Mouse (Mus musculus) effector memory CD4-positive, alpha-beta T cell, adult 7 months (primary cell): ENCODE measurements around the gene Podxl2. TPM values are rescaled to one million over a fixed set of nuclear protein-coding genes. Genes with fewer than 3 reads are reported as not detected.

Experiments
- polyA plus RNA-seq: library from polyadenylated mRNA; unstranded; fragments of 100-300 nt; shearing (Covaris generic); gene quantifications from one replicate; pipeline ENCODE4 v1.2.1, GENCODE M21; 2017

Gene Podxl2
- polyA plus RNA-seq: 1.1 TPM

DNA sequence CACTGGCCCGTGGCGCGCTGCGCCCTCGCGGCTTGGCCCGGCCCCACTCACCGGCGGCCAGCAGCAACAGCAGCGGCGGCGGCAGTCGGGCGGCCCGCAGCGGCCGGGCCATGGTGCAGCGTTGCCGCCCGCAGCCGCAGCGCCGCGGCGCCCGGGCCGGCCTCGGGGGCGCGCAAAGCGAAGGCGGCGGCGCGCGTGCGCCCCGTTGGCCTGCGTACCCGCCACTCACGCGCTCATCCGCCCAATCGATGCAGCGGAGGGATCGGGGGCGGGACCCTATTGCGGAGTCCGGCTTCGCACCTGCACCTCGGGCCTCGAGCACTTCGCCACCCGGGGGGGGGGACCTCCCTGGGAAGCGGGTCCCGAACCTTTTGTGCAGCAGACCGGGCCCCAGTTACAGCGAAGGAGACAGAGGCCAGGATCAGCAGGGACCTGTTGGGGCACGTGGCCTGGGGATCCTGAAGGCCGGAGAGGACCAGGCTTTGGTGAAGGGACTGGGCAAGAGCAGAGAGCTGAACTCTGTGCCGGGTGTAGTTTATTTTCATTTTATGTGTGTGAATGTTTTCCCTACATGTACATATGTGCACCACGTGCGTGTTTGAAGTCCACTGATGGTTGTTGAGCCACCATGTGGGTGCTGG, at the start of gene Podxl2:
TSS of gene Podxl2 (minus strand) at position 177 of the 641 bp plus-strand sequence.

GRCm38 (mm10) chr6:88901947-88902820, 27.3 kb upstream of the Podxl2 start, which contains the start of gene Tpra1:
Tpra1 (plus strand) TSS chr6:88902251.

GRCm38 (mm10) chr6:88898534-88899048, 23.7 kb upstream of the Podxl2 start, which contains the start of gene Mcm2:
Mcm2 (minus strand) TSS chr6:88898780.

DNA sequence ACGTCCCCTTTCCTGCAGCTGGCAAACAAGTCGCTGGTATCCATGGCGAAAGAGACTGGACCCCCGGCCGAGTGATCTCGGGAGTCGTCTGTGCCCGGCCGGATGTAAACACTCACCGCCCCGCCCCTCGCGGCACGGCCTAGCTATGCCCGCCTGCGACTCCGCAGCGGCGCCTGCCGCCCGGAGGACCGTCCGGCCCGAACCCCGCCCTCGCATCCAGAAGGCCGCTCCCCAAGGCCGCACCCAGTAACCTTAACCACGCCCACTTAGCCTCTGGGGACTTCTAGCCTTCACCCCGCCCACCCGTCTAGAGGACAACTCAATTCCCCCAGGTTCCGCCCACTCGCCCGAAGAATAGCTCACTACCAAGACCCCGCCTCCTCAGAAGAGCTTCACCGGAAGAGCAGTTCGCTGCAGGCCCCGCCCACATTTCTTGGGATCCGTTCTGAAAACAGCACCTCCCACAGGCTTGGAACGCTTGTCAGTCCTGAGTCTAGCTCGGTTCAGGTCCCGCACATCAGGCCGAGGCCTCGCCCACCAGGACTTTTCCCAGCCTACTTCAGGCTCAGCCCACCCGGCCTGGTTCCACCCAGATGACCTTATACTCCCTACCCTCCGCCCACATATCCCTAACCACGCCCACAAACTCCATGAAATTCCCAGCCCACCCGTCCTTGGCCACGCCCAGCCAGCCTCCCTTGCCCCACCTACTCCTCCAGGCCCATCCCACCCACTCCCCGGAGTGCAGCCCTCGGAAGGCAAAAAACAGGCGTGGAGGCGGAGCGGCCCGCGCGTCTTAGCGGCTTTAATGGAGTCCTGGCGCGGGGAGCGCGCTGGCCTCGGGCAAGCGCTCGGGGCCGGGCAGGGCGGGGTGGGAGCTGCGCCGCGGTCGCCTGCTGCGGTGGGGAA, 32.8 kb downstream of the Podxl2 start, which contains the start of gene Abtb1:
TSS of gene Abtb1 (minus strand) at position 204 of the 909 bp plus-strand sequence.

Other genes starting within 250 kb of the Podxl2 start
- gene Kbtbd12, start 237.1 kb downstream of the Podxl2 start, polyA plus RNA-seq: not detected
- gene Mgll, start 150.6 kb downstream of the Podxl2 start, polyA plus RNA-seq: not detected
- 40.7 TPM for gene Abtb1, start 33.1 kb downstream of the Podxl2 start, polyA plus RNA-seq
- gene Mcm2, start 23.7 kb upstream of the Podxl2 start, polyA plus RNA-seq: 38.9 TPM
- 85.4 TPM for gene Tpra1, start 27.2 kb upstream of the Podxl2 start, polyA plus RNA-seq